Mouse (Mus musculus) heart, postnatal 36 days (tissue): Measurements from ENCODE around the gene Pgrmc1. TPM values are rescaled to one million over a fixed set of nuclear protein-coding genes. Genes with fewer than 3 reads are reported as not detected.

Source experiments
- DNase-seq, 2 experiments: peaks; one replicate each; pipeline ENCODE4 v3.0.0; 2021 to 2022
- intact Hi-C: fragments of 180-260 bp; cut with DNase I; formaldehyde crosslinking; loops from one replicate; pipeline ENCODE4 v1.15.1; 2025
- total RNA-seq, 2 experiments: library from RNA; stranded (reverse); gene quantifications; 2 replicates each; pipeline ENCODE4 v1.2.3; 2021

The Pgrmc1 gene
- total RNA-seq, 2 experiments from 2014 or later = 20.2 to 23.2 TPM

DNA sequence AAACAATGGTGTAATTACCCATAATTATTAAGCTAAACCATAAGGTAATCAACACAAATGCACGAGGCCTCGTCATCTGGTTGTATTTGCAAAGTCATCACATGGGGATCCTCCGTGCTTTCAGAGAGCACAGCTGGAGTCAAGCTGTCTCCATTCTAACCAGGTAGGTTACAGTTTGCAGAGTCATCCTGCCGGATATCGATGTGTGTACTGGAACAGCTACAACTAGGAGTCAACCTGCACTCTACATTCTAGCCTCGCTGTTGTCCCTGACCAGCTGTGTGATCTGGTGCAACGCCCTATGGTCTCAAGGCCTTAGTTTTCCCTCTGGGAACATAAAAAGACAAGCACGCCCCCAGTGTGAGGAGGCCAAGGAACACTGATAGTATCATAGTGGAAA is 2.1 kb downstream of the Pgrmc1 start:
- DNase-seq = no peak
- intact Hi-C loops = loop anchor here (5.0 kb wide), 1 partner anchor 42 kb away; no protein-coding TSS in a partner anchor

DNA sequence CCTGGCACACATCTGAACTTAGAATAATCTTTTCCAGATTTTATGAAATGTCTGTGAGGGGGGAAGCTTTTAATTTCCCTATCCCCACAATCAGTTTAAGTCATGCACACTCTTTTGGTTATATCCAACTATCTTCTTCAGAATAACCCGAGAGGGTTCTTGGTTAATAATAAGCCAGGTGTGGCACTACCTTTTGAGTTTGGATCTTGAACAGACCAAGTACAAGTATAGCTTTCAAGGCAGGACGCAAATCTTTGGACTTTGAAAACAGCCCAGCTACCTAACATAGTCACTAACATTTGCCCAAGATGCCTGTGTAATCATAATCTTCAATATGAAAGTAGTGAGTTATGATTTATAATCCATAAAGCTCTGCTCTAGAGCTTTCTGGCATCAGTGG is 4.9 kb downstream of the Pgrmc1 start:
- intact Hi-C loops = loop anchor here (5.0 kb wide), 1 partner anchor 39 kb away; no protein-coding TSS in a partner anchor
- DNase-seq = no peak

DNA sequence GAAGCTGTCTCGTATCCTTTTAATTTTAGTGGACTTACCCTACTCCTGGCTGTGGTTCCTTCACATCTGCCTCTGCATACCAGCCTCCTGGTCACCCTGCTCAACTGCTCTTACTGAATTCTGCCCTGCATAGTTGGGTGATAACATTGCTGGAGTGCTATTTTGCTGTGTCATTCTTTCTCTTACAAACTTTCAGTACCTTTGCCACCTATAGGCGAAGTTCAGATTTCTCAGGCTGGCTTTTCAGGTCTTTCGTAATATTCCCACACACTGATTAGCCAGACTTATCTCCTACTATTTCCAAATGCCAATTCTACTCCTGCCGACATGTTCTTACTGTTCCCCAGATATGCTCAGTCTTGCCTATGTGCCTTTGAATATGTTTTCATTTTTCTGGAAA is 6.0 kb downstream of the Pgrmc1 start:
- DNase-seq = no peak
- intact Hi-C loops = loop anchor here (5.0 kb wide), 1 partner anchor 38 kb away; no protein-coding TSS in a partner anchor

DNA sequence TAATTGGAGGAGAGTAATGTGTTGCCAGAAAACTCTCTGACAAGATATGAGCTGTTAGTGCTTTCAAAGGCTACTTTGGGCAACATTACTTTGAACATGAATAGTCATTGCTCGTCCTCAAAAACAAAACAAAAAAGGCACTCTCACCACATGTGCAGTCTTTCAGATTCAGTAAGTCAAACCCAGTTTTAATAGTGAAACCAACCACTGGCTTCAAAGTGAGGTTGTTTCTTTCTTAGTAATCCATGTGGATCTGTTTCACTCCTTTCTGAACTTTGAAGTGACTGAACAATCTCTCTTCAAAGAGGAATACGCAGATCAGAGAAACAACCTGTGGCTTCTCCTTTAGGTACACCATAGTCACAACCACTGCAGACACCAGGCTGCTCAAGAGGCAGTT is 11.1 kb downstream of the Pgrmc1 start:
- intact Hi-C loops = no loop called here
- DNase-seq = no peak

DNA sequence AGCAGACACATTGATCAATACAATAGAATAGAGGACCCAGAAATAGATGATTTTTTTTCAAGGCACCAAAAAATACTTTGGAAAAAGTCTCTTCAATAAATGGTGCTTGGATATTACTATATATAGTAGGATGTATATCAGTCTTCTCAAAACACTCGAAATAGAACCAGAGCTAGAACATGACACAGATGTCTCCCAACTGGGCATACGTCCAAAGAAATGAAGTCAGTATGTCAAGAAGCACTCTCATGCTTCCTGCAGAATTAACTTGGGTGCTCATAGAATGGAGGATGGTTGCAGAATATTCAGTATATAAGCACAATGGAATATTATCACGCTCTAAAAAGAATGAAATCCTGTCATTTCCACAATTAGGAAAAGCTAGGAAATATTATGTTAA is 30.1 kb downstream of the Pgrmc1 start:
- intact Hi-C loops = no loop called here
- no peak for DNase-seq

DNA sequence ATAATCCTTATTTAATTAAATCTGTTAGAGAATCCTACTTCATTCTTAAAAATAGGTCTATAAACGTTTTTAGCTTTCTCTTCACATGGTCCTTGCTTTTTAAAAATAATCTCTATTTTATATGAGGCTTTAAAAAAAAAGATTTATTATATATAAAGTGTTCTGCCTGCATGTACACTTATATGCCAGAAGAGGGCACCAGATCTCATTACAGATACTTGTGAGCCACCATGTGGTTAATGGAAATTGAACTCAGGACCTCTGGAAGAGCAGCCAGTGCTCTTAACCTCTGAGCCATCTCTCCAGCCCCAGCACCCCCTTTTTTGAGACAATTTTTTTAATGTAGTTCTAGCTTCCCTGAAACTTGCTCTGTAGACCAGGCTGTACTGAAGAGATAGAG is 32.8 kb downstream of the Pgrmc1 start:
- no peak for DNase-seq
- intact Hi-C loops = no loop called here

DNA sequence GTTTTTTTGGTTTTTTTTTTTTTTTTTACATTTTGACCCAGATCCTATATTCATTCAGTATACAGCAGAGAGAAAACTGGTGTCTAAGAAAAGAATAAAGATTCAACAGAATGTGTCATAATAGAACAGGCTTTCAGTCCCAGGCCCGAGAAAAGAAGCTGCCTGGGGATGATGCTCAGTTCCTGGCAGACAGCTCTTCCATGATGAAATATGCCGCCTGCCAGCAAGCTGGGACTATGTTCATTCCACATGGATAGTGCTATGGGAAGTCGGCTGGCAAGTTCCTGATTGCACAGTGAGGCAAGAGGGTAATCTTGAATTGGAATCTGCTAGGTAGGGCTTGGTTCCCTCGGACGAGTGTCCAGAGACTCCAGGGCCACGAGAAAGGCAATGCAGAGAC is 42.0 kb downstream of the Pgrmc1 start:
- DNase-seq = peak in 1 of 2 experiments; percentile 2
- intact Hi-C loops = loop anchor here (5.0 to 10.0 kb wide), 2 partner anchors 38 to 175 kb away; no protein-coding TSS in a partner anchor

DNA sequence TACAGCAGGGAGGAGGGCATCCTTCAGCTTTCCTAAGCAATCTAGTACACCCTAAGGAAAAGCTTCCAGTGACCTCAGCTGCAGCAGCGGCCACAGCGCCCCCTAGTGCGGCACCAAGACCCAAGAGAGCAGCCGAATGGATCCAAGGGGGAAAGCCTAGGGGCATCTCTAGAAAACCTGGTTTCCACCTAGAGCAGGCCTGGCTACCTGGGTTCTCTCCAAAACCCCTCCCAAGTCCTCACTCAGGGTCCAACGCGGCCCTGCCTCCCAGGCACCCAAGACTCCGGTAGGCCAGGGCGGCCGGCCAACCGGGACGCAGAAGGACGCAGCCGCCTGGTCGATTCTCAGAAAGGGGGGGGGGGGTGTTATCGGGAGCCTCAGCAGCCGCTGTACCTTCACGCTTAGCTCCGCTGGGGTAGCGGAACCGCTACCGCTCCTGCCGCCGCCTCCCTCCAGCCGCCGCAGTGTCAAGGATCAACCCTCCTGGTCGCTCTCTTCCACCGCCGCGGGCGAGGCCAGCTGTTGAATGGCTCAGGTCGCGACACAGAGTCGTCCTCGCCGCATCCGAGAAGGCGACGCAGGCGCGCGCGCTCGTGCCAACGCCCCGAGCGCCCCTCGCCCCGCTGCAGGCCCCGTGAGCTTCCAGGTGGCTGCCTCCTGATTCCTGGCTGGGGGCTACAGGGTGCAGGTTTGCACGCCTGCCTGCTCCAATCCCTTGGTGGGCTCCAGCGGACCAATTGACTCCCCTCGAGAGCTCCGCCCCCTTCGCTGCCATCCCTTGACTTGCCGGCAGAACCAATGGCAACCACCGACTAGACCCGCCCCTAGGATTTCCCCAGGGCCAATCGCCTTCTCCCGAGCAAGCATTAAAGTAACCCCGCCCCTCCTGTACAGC is 46.9 kb downstream of the Pgrmc1 start, which contains the start of gene Akap17b:
Gene Akap17b (minus strand): TSS at position 739 of the 895 bp plus-strand sequence.
- intact Hi-C loops = loop anchor here (5.0 to 10.0 kb wide), 2 partner anchors 43 to 170 kb away; no protein-coding TSS in a partner anchor
- DNase-seq = peak; percentile 73 to 74

Other genes with a start within 250 kb of the Pgrmc1 start
- not detected for gene Gm6268, start 196.9 kb upstream of the Pgrmc1 start, total RNA-seq
- not detected for gene Gm14569, start 106.4 kb upstream of the Pgrmc1 start, total RNA-seq
- gene Akap17b, start 47.2 kb downstream of the Pgrmc1 start, total RNA-seq = 1 to 10 TPM; 2.3 to 2.4 TPM
- under 1 TPM; 0.44 to 0.49 TPM for gene Slc25a43, start 145.5 kb downstream of the Pgrmc1 start, total RNA-seq
- gene Slc25a5, start 197.4 kb downstream of the Pgrmc1 start, total RNA-seq = 100 to 1,000 TPM; 374 to 455 TPM